Mouse (Mus musculus) limb, embryonic 12.5 days (tissue): ENCODE results near the gene Gnb1. TPM values are rescaled to one million over a fixed set of nuclear protein-coding genes. Genes with fewer than 3 reads are reported as not detected.

ENCODE experiments used
- ATAC-seq: fragments of 200-750 bp; cut with Nextera tagmentation; 2 replicates; pipeline ENCODE4 v1.8.0; 2017; ENCODE audit warnings: low read depth, moderate TSS enrichment; ENCODE audit not compliant: insufficient number of reproducible peaks, insufficient read depth, low FRiP score, low TSS enrichment
- H3K27ac ChIP-seq: fragments of 300-500 bp; sonication (generic); 2 replicates; pipeline ENCODE4 v1.5.1; 2016; ENCODE audit warnings: mild to moderate bottlenecking, moderate library complexity
- H3K27me3 ChIP-seq: fragments of 300-500 bp; sonication (generic); 2 replicates; pipeline ENCODE4 v1.6.1; 2016; ENCODE audit warnings: mild to moderate bottlenecking, moderate library complexity
- H3K36me3 ChIP-seq: fragments of 300-500 bp; sonication (generic); 2 replicates; pipeline ENCODE4 v1.6.1; 2016; ENCODE audit warnings: mild to moderate bottlenecking, moderate library complexity
- H3K4me1 ChIP-seq: fragments of 300-500 bp; sonication (generic); replicated peaks from 2 replicates; pipeline ENCODE4 v1.6.1; 2016
- H3K4me2 ChIP-seq: fragments of 300-500 bp; sonication (generic); 2 replicates; pipeline ENCODE4 v1.6.1; 2016; ENCODE audit warnings: mild to moderate bottlenecking, moderate library complexity
- H3K4me3 ChIP-seq: fragments of 300-500 bp; sonication (generic); replicated peaks from 2 replicates; pipeline ENCODE4 v1.5.1; 2016; ENCODE audit warnings: mild to moderate bottlenecking
- H3K9ac ChIP-seq: fragments of 300-500 bp; sonication (generic); replicated peaks from 2 replicates; pipeline ENCODE4 v1.6.1; 2016; ENCODE audit warnings: mild to moderate bottlenecking, moderate library complexity
- H3K9me3 ChIP-seq: fragments of 300-500 bp; sonication (generic); 2 replicates; pipeline ENCODE4 v1.6.1; 2016; ENCODE audit warnings: mild to moderate bottlenecking, moderate library complexity
- WGBS: fragments of 180-500 bp; shearing (Covaris S2); methylation state at CpG from one replicate; pipeline ENCODE4 v1.1.7; 2016; 5-methylcytosine and 5-hydroxymethylcytosine counted together
- polyA plus RNA-seq: library from polyadenylated mRNA; unstranded; fragments of >200 nt; fragmentation: Nextera tagmentation; extraction: Ambion mirVana; gene quantifications from 2 replicates; pipeline ENCODE4 v1.2.1, GENCODE M21; 2016

Gnb1 gene
- polyA plus RNA-seq, 1 experiment from 2014 or later: 556 TPM

DNA sequence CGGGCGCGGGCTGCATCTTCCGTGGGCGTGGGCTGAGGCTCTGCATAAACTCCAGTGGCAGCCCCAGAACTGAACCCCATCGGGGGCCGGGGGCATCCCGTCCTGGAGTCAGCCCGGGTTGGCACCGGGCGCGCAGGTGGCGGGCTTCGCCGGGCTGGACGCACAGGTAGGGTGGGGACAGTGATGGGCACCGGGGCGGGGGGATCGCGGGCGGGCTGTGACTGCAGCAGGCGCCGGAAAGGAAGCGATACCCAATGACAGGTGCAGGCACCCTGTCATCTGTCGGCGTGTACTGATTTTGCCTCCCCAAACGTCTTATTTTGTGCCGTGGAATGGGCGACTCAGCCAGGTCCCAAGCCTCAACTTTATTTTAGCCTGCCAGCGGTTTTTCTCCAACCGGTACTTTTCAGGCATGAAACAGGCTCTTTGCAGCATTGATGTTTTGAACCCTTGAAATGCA, 110.9 kb downstream of the Gnb1 start:
- H3K27me3 ChIP-seq: no peaks in the 10 kb centered on the region
- peak overlapping the region; percentile 99 for H3K27ac ChIP-seq
- ATAC-seq: peak; percentile 67
- peak overlapping the region; percentile 91 for H3K4me2 ChIP-seq
- 1% methylated on average over 31 of the region's 31 CpGs for whole genome bisulfite sequencing
- peak overlapping the region; percentile 99 for H3K4me3 ChIP-seq
- no peaks in the 10 kb centered on the region for H3K9me3 ChIP-seq
- peaks cover 33% of the 10 kb centered on the region; the same call in 1 of the 2 replicates for H3K36me3 ChIP-seq
- peaks cover 5% of the 10 kb centered on the region for H3K4me1 ChIP-seq
- H3K9ac ChIP-seq: peak overlapping the region; percentile 88

DNA sequence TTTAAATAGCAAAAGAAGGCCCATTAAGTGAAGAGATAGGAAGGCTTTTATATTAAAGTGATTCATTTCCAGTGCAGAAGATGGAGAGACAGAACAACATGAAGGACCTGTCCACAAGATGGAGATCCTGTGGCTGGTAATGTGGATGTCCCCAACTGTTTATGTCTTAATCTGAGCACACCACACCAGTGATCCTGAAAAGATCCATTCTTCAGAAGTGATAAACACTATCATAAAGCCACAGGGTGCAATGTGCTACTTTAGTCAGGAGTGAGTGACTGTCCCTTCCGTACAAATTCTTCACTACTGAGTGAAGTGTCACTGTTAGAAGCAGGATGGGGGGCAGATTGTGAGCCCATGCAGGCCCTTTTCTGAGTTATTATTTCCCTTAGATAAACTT, 111.6 kb downstream of the Gnb1 start:
- H3K9ac ChIP-seq: no peak overlapping the region
- H3K27me3 ChIP-seq: no peaks in the 10 kb centered on the region
- H3K36me3 ChIP-seq: peaks cover 37% of the 10 kb centered on the region; the same call in 1 of the 2 replicates
- H3K9me3 ChIP-seq: no peaks in the 10 kb centered on the region
- no peak for ATAC-seq
- H3K4me1 ChIP-seq: peaks cover 5% of the 10 kb centered on the region
- 95% methylated on average over 1 of the region's 1 CpGs for WGBS
- H3K27ac ChIP-seq: no peak overlapping the region
- H3K4me2 ChIP-seq: peak overlapping the region; percentile 91
- peak overlapping the region; percentile 99 for H3K4me3 ChIP-seq

DNA sequence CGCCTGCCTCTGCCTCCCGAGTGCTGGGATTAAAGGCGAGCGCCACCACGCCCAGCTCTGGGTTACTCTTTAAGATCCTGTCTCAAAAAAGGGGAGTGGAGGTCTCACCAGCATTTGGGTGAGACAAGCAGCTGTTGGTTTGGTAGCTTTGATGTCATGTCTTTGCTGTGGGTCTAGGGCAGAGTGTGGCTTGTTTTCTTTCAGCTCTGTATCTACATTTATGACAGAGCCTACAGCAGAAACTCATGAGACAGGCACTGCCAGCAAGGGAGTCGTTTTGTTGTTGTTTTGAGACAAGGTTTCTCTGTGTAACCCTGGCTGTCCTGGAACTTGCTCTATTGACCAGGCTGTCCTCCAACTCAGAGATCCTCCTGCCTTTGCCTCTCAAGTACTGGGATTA, 112.6 kb downstream of the Gnb1 start:
- Histone ChIP-seq H3K4me2 (no peak overlapping the region), H3K4me3 (no peak overlapping the region), H3K9me3 (no peaks in the 10 kb centered on the region), H3K9ac (no peak overlapping the region), H3K4me1 (peaks cover 5% of the 10 kb centered on the region), H3K27me3 (no peaks in the 10 kb centered on the region), H3K27ac (no peak overlapping the region), H3K36me3 (peaks cover 37% of the 10 kb centered on the region; the same call in 1 of the 2 replicates)
- 95% methylated on average over 6 of the region's 6 CpGs for WGBS
- ATAC-seq: no peak

DNA sequence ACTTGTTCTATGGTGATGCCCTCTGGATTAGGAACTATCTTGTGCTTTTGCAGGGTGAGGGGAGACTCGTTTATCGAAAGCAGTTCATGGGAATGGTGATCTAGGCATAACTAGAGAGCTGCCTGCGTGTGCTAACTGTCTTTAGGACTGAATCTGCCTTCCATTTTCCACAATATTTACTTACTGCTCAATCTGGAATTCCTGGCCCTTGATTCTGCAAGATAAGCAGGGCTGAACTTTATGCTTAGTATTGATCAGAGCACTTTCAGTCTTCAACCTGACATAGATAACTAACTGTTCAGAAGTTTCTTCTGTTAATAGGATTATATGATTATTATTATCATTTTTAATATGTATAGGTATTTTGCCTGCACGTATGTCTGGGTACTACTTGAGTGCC, 114.0 kb downstream of the Gnb1 start:
- H3K27ac ChIP-seq: no peak overlapping the region
- H3K27me3 ChIP-seq: no peaks in the 10 kb centered on the region
- H3K9me3 ChIP-seq: no peaks in the 10 kb centered on the region
- H3K36me3 ChIP-seq: peaks cover 43% of the 10 kb centered on the region
- peaks cover 5% of the 10 kb centered on the region for H3K4me1 ChIP-seq
- no peak overlapping the region for H3K4me2 ChIP-seq
- no peak for ATAC-seq
- 91% methylated on average over 4 of the region's 4 CpGs for WGBS
- H3K4me3 ChIP-seq: no peak overlapping the region
- H3K9ac ChIP-seq: no peak overlapping the region

DNA sequence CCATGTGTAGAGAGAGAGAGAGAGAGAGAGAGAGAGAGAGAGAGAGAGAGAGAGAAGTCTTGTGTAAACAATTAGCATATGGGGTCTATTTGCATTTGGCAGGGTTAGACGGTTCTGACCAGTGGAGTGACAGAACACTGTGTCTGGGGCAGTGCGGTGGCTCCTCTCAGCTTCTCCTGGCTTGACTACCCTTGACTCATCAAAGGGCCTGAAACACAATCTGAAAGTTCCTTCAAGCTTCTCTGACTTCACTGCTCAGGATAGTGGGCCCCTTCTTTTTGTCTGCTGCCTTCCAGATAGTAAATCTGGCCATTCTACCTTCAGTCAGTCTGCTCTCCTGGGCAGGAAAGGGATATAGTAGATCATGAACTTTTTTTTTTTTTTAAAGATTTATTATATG, 115.7 kb downstream of the Gnb1 start:
- Histone ChIP-seq H3K27me3 (no peaks in the 10 kb centered on the region), H3K36me3 (peaks cover 57% of the 10 kb centered on the region), H3K9me3 (no peaks in the 10 kb centered on the region), H3K4me1 (peaks cover 5% of the 10 kb centered on the region), H3K4me2 (no peak overlapping the region), H3K9ac (no peak overlapping the region), H3K4me3 (no peak overlapping the region), H3K27ac (no peak overlapping the region)
- WGBS: 85% methylated on average over 2 of the region's 2 CpGs
- no peak for ATAC-seq

Other genes with a start within 250 kb of the Gnb1 start
- 96.0 and 99.2 TPM in 2 replicates for gene Faap20, start 241.6 kb upstream of the Gnb1 start, polyA plus RNA-seq
- 7.9 and 9.0 TPM in 2 replicates for gene Prkcz, start 130.0 kb upstream of the Gnb1 start, polyA plus RNA-seq
- 0.21 and 0.23 TPM in 2 replicates for gene Gabrd, start 93.2 kb upstream of the Gnb1 start, polyA plus RNA-seq
- 5.6 and 6.8 TPM in 2 replicates for gene Cfap74, start 82.2 kb upstream of the Gnb1 start, polyA plus RNA-seq
- not detected in 2 replicates for gene Tmem52, start 22.2 kb upstream of the Gnb1 start, polyA plus RNA-seq
- gene Nadk, start 71.0 kb downstream of the Gnb1 start, polyA plus RNA-seq: 95.3 and 95.4 TPM in 2 replicates
- 10.9 and 11.6 TPM in 2 replicates for gene Slc35e2, start 110.1 kb downstream of the Gnb1 start, polyA plus RNA-seq
- 78.4 and 82.4 TPM in 2 replicates for gene Cdk11b, start 133.5 kb downstream of the Gnb1 start, polyA plus RNA-seq
- gene Gm10563, start 154.0 kb downstream of the Gnb1 start, polyA plus RNA-seq: not detected in 2 replicates
- gene Mmp23, start 162.0 kb downstream of the Gnb1 start, polyA plus RNA-seq: 16.0 and 16.3 TPM in 2 replicates
- 36.5 and 37.2 TPM in 2 replicates for gene Mib2, start 177.8 kb downstream of the Gnb1 start, polyA plus RNA-seq
- gene Fndc10, start 203.0 kb downstream of the Gnb1 start, polyA plus RNA-seq: 9.3 and 11.2 TPM in 2 replicates
- gene Ssu72, start 213.4 kb downstream of the Gnb1 start, polyA plus RNA-seq: 143 and 145 TPM in 2 replicates
- 1.4 and 1.6 TPM in 2 replicates for gene Tmem240, start 243.4 kb downstream of the Gnb1 start, polyA plus RNA-seq